Mouse (Mus musculus): ENCODE measurements around the gene Parva. TPM values are rescaled to one million over a fixed set of nuclear protein-coding genes. Genes with fewer than 3 reads are reported as not detected.

The Parva gene
- polyA plus RNA-seq, 1 experiment from 2014 or later: 80.0 TPM

- Histone ChIP-seq H3K36me3 (ENCODE audit: control insufficient read depth, insufficient read depth, low read length) (no peaks in the 10 kb centered on the region), H3K4me1 (ENCODE audit: control insufficient read depth, insufficient read depth, low read length) (peaks cover 77% of the 10 kb centered on the region), H3K9me3 (ENCODE audit: control insufficient read depth, low read length) (no peaks in the 10 kb centered on the region), H3K4me3 (ENCODE audit: low read length) (no peak overlapping the region), H3K27me3 (replicated peaks; ENCODE audit: control insufficient read depth, insufficient read depth, low read length) (no peaks in the 10 kb centered on the region), H3K27ac (ENCODE audit: low read length) (peak overlapping the region; percentile 29), H3K4me2 (ENCODE audit: low read depth, low read length) (no peak overlapping the region), H3K9ac (ENCODE audit: low read depth, low read length) (no peak overlapping the region)
- WGBS: 39% methylated on average over 9 of the region's 9 CpGs
- ATAC-seq: peak; percentile 45
Measured at GRCm38 (mm10) chr7:112498591-112499301, 71.4 kb downstream of the Parva start.

- Histone ChIP-seq H3K27ac (ENCODE audit: low read length) (peak overlapping the region; percentile 29), H3K36me3 (ENCODE audit: control insufficient read depth, insufficient read depth, low read length) (no peaks in the 10 kb centered on the region), H3K4me3 (ENCODE audit: low read length) (no peak overlapping the region), H3K27me3 (replicated peaks; ENCODE audit: control insufficient read depth, insufficient read depth, low read length) (no peaks in the 10 kb centered on the region), H3K4me1 (ENCODE audit: control insufficient read depth, insufficient read depth, low read length) (peaks cover 78% of the 10 kb centered on the region), H3K9ac (ENCODE audit: low read depth, low read length) (no peak overlapping the region), H3K4me2 (ENCODE audit: low read depth, low read length) (0 out of 2 replicates have a peak overlapping the region, but pooled peaks have one; percentile 5), H3K9me3 (ENCODE audit: control insufficient read depth, low read length) (no peaks in the 10 kb centered on the region)
- 19% methylated on average over 10 of the region's 10 CpGs for WGBS
- peak; percentile 15; the same call in 1 of the 2 replicates for ATAC-seq
Measured at GRCm38 (mm10) chr7:112499453-112500133, 72.3 kb downstream of the Parva start.

- peak overlapping the region; percentile 8; the same call in 1 of the 2 replicates for H3K27ac ChIP-seq (ENCODE audit: low read length)
- H3K36me3 ChIP-seq (ENCODE audit: control insufficient read depth, insufficient read depth, low read length): no peaks in the 10 kb centered on the region
- no peaks in the 10 kb centered on the region for H3K27me3 ChIP-seq (replicated peaks; ENCODE audit: control insufficient read depth, insufficient read depth, low read length)
- no peak overlapping the region for H3K9ac ChIP-seq (ENCODE audit: low read depth, low read length)
- H3K4me2 ChIP-seq (ENCODE audit: low read depth, low read length): no peak overlapping the region
- no peaks in the 10 kb centered on the region for H3K9me3 ChIP-seq (ENCODE audit: control insufficient read depth, low read length)
- peaks cover 73% of the 10 kb centered on the region for H3K4me1 ChIP-seq (ENCODE audit: control insufficient read depth, insufficient read depth, low read length)
- WGBS: 4% methylated on average over 7 of the region's 7 CpGs
- no peak overlapping the region for H3K4me3 ChIP-seq (ENCODE audit: low read length)
- no peak for ATAC-seq
Measured at GRCm38 (mm10) chr7:112500134-112500490, 72.8 kb downstream of the Parva start.

GRCm38 (mm10) chr7:112502050-112502809 lies 74.9 kb downstream of the Parva start:
- Histone ChIP-seq H3K36me3 (ENCODE audit: control insufficient read depth, insufficient read depth, low read length) (no peaks in the 10 kb centered on the region), H3K9ac (ENCODE audit: low read depth, low read length) (no peak overlapping the region; the same call in 1 of the 2 replicates), H3K4me3 (ENCODE audit: low read length) (no peak overlapping the region), H3K27me3 (replicated peaks; ENCODE audit: control insufficient read depth, insufficient read depth, low read length) (no peaks in the 10 kb centered on the region), H3K4me1 (ENCODE audit: control insufficient read depth, insufficient read depth, low read length) (peaks cover 52% of the 10 kb centered on the region), H3K27ac (ENCODE audit: low read length) (peak overlapping the region; percentile 91), H3K9me3 (ENCODE audit: control insufficient read depth, low read length) (no peaks in the 10 kb centered on the region), H3K4me2 (ENCODE audit: low read depth, low read length) (peak overlapping the region; percentile 20)
- 30% methylated on average over 18 of the region's 18 CpGs for WGBS
- 0 out of 2 replicates have a peak, but pooled peaks have one; percentile 5 for ATAC-seq

GRCm38 (mm10) chr7:112502845-112503244 lies 75.5 kb downstream of the Parva start:
- Histone ChIP-seq H3K9me3 (ENCODE audit: control insufficient read depth, low read length) (no peaks in the 10 kb centered on the region), H3K9ac (ENCODE audit: low read depth, low read length) (peak overlapping the region; percentile 57), H3K27ac (ENCODE audit: low read length) (peak overlapping the region; percentile 91), H3K27me3 (replicated peaks; ENCODE audit: control insufficient read depth, insufficient read depth, low read length) (no peaks in the 10 kb centered on the region), H3K4me1 (ENCODE audit: control insufficient read depth, insufficient read depth, low read length) (peaks cover 49% of the 10 kb centered on the region), H3K36me3 (ENCODE audit: control insufficient read depth, insufficient read depth, low read length) (no peaks in the 10 kb centered on the region), H3K4me2 (ENCODE audit: low read depth, low read length) (peak overlapping the region; percentile 14; the same call in 1 of the 2 replicates), H3K4me3 (ENCODE audit: low read length) (no peak overlapping the region)
- ATAC-seq: peak; percentile 19; the same call in 1 of the 2 replicates
- 21% methylated on average over 5 of the region's 5 CpGs for WGBS

GRCm38 (mm10) chr7:112503448-112503847 lies 76.1 kb downstream of the Parva start:
- H3K4me3 ChIP-seq (ENCODE audit: low read length): no peak overlapping the region
- H3K4me1 ChIP-seq (ENCODE audit: control insufficient read depth, insufficient read depth, low read length): peaks cover 50% of the 10 kb centered on the region
- WGBS: 35% methylated on average over 6 of the region's 6 CpGs
- peak; percentile 45 for ATAC-seq
- no peaks in the 10 kb centered on the region for H3K9me3 ChIP-seq (ENCODE audit: control insufficient read depth, low read length)
- H3K4me2 ChIP-seq (ENCODE audit: low read depth, low read length): peak overlapping the region; percentile 14; the same call in 1 of the 2 replicates
- H3K9ac ChIP-seq (ENCODE audit: low read depth, low read length): peak overlapping the region; percentile 57
- H3K36me3 ChIP-seq (ENCODE audit: control insufficient read depth, insufficient read depth, low read length): no peaks in the 10 kb centered on the region
- no peaks in the 10 kb centered on the region for H3K27me3 ChIP-seq (replicated peaks; ENCODE audit: control insufficient read depth, insufficient read depth, low read length)
- peak overlapping the region; percentile 91 for H3K27ac ChIP-seq (ENCODE audit: low read length)

- H3K27me3 ChIP-seq (replicated peaks; ENCODE audit: control insufficient read depth, insufficient read depth, low read length): no peaks in the 10 kb centered on the region
- no peak overlapping the region for H3K4me2 ChIP-seq (ENCODE audit: low read depth, low read length)
- no peaks in the 10 kb centered on the region for H3K36me3 ChIP-seq (ENCODE audit: control insufficient read depth, insufficient read depth, low read length)
- H3K27ac ChIP-seq (ENCODE audit: low read length): peak overlapping the region; percentile 91
- H3K4me1 ChIP-seq (ENCODE audit: control insufficient read depth, insufficient read depth, low read length): peaks cover 48% of the 10 kb centered on the region
- ATAC-seq: peak; percentile 3; the same call in 1 of the 2 replicates
- no peak overlapping the region for H3K4me3 ChIP-seq (ENCODE audit: low read length)
- no peaks in the 10 kb centered on the region for H3K9me3 ChIP-seq (ENCODE audit: control insufficient read depth, low read length)
- peak overlapping the region; percentile 57; the same call in 1 of the 2 replicates for H3K9ac ChIP-seq (ENCODE audit: low read depth, low read length)
- 39% methylated on average over 3 of the region's 3 CpGs for WGBS
Measured at GRCm38 (mm10) chr7:112503917-112504316, 76.6 kb downstream of the Parva start.

GRCm38 (mm10) chr7:112509107-112509506 lies 81.8 kb downstream of the Parva start:
- Histone ChIP-seq H3K36me3 (ENCODE audit: control insufficient read depth, insufficient read depth, low read length) (no peaks in the 10 kb centered on the region), H3K27me3 (replicated peaks; ENCODE audit: control insufficient read depth, insufficient read depth, low read length) (no peaks in the 10 kb centered on the region), H3K4me3 (ENCODE audit: low read length) (no peak overlapping the region), H3K4me1 (ENCODE audit: control insufficient read depth, insufficient read depth, low read length) (peaks cover 37% of the 10 kb centered on the region), H3K27ac (ENCODE audit: low read length) (peak overlapping the region; percentile 31; the same call in 1 of the 2 replicates), H3K4me2 (ENCODE audit: low read depth, low read length) (no peak overlapping the region), H3K9me3 (ENCODE audit: control insufficient read depth, low read length) (no peaks in the 10 kb centered on the region), H3K9ac (ENCODE audit: low read depth, low read length) (peak overlapping the region; percentile 27; the same call in 1 of the 2 replicates)
- ATAC-seq: peak; percentile 24; the same call in 1 of the 2 replicates
- WGBS: 60% methylated on average over 8 of the region's 8 CpGs

All from intestine, embryonic 16.5 days (tissue).